Mouse (Mus musculus) layer of hippocampus, postnatal 25 days (tissue): ENCODE data around the gene Adam1a. TPM values are rescaled to one million over a fixed set of nuclear protein-coding genes. Genes with fewer than 3 reads are reported as not detected.
A peak's percentile ranks its signal among the peaks of the same experiment; 100 is the strongest.
"Not testable (repeated sequence)": the region's sequence is repeated elsewhere in the genome, so short reads cannot be mapped to it uniquely, and the experiment has no call there.

Experiments
- DNase-seq, 2 experiments: peaks; one replicate each; pipeline ENCODE4 v3.0.0; 2022; ENCODE audit warnings: mixed read lengths in 2 of 2, low spot score in 1 of 2; ENCODE audit errors: extremely low spot score in 1 of 2
- total RNA-seq, 2 experiments: library from RNA; stranded (reverse); gene quantifications; 2 replicates each; pipeline ENCODE4 v1.2.3; 2021

Adam1a gene
- total RNA-seq, 2 experiments from 2014 or later = 12.2 to 16.9 TPM

GRCm38 (mm10) chr5:121503231-121503630 is 42.1 kb downstream of the Adam1a start, which contains the start of gene Adam1b:
Gene Adam1b (minus strand): TSS chr5:121503435.
- DNase-seq = no peak

GRCm38 (mm10) chr5:121501424-121501996 is 43.8 kb downstream of the Adam1a start:
- DNase-seq = not testable (repeated sequence)

GRCm38 (mm10) chr5:121500719-121501118 is 44.6 kb downstream of the Adam1a start:
- DNase-seq = no peak

GRCm38 (mm10) chr5:121493305-121493704 is 52.0 kb downstream of the Adam1a start:
- peak in 1 of 2 experiments; percentile 11 for DNase-seq

GRCm38 (mm10) chr5:121484801-121485200 is 60.5 kb downstream of the Adam1a start:
- DNase-seq = no peak

GRCm38 (mm10) chr5:121477680-121478079 is 67.6 kb downstream of the Adam1a start:
- no peak for DNase-seq

GRCm38 (mm10) chr5:121476040-121476439 is 69.2 kb downstream of the Adam1a start:
- DNase-seq = no peak

GRCm38 (mm10) chr5:121474610-121475009 is 70.7 kb downstream of the Adam1a start:
- DNase-seq = no peak

GRCm38 (mm10) chr5:121472411-121472810 is 72.9 kb downstream of the Adam1a start:
- DNase-seq = no peak

GRCm38 (mm10) chr5:121469566-121469965 is 75.7 kb downstream of the Adam1a start:
- no peak for DNase-seq

Other genes starting within 250 kb of the Adam1a start
- gene Trafd1, start 159.8 kb downstream of the Adam1a start, total RNA-seq = 10 to 100 TPM; 66.3 to 78.9 TPM
- 10 to 100 TPM; 39.4 to 41.2 TPM for gene Naa25, start 147.5 kb downstream of the Adam1a start, total RNA-seq
- gene Tmem116, start 93.6 kb downstream of the Adam1a start, total RNA-seq = 1 to 10 TPM; 6.6 to 9.3 TPM
- gene Erp29, start 93.0 kb downstream of the Adam1a start, total RNA-seq = 100 to 1,000 TPM; 131 to 154 TPM
- gene Adam1b, start 42.0 kb downstream of the Adam1a start, total RNA-seq = under 1 TPM in 1 of 2 experiments, not detected in 1; 0.12 TPM
- gene Gm42878, start within 50 bp of the Adam1a start, total RNA-seq = not detected
- gene Mapkapk5, start 423 bp upstream of the Adam1a start, total RNA-seq = 10 to 100 TPM; 65.4 to 76.7 TPM
- 100 to 1,000 TPM; 110 to 124 TPM for gene Aldh2, start 48.3 kb upstream of the Adam1a start, total RNA-seq
- gene Acad12, start 73.5 kb upstream of the Adam1a start, total RNA-seq = 1 to 10 TPM; 6.0 to 7.6 TPM
- gene Acad10, start 115.0 kb upstream of the Adam1a start, total RNA-seq = 1 to 10 TPM; 3.1 to 3.9 TPM
- 10 to 100 TPM; 63.2 to 63.6 TPM for gene Brap, start 115.1 kb upstream of the Adam1a start, total RNA-seq
- 100 to 1,000 TPM; 197 to 244 TPM for gene Atxn2, start 165.9 kb upstream of the Adam1a start, total RNA-seq